Mouse (Mus musculus): ENCODE data around the gene Map3k12. TPM values are rescaled to one million over a fixed set of nuclear protein-coding genes. Genes with fewer than 3 reads are reported as not detected.

The Map3k12 gene
- polyA plus RNA-seq, 1 experiment from 2014 or later: 10.0 TPM

DNA sequence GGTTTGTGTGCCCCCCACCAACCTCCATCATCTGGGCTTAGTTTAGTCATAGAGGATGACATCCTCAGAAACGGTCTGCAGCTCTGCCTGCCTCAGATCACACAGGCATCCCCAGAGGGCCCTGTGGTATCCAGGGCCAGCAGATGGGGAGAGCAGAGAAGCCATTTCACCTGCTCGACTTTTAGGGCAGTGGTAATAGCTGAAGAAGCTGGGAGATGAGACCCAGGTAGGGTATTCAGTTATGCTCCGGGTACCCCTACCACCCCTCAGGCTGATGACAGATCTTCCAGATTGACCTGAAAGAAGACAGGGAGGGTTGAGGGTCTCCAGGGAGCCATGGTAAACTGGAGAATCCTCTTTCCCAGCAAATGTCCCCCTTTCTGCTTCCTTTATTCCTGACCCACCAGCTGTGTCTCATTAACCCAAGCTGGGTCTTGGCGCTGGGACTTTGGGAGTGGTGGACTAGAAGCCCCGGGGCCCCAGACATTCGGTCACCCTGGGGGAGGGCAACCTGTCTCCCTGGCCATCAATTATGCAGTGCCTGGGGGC, 5.5 kb downstream of the Map3k12 start:
- H3K4me1 ChIP-seq (ENCODE audit: control insufficient read depth, insufficient read depth, low read length): peaks cover 37% of the 10 kb centered on the region
- no peaks in the 10 kb centered on the region for H3K27me3 ChIP-seq (ENCODE audit: control insufficient read depth, insufficient read depth, low read length)
- H3K9me3 ChIP-seq (replicated peaks; ENCODE audit: control insufficient read depth, low read length): no peaks in the 10 kb centered on the region
- no peaks in the 10 kb centered on the region for H3K36me3 ChIP-seq (ENCODE audit: control insufficient read depth, insufficient read depth, low read length)
- WGBS (ENCODE audit: insufficient replicate concordance): 21% methylated on average over 6 of the region's 6 CpGs
- peak overlapping the region; percentile 91 for H3K4me2 ChIP-seq
- H3K27ac ChIP-seq (ENCODE audit: low read depth, low read length): peak overlapping the region; percentile 77
- peak overlapping the region; percentile 66; the same call in 1 of the 2 replicates for H3K4me3 ChIP-seq (ENCODE audit: low read depth, low read length)
- H3K9ac ChIP-seq (ENCODE audit: low read depth, low read length): no peak overlapping the region
- no peak for ATAC-seq (replicated peaks; ENCODE audit: insufficient number of reproducible peaks, low FRiP score, low TSS enrichment)

- no peaks in the 10 kb centered on the region for H3K27me3 ChIP-seq (ENCODE audit: control insufficient read depth, insufficient read depth, low read length)
- peak; percentile 95 for ATAC-seq (replicated peaks; ENCODE audit: insufficient number of reproducible peaks, low FRiP score, low TSS enrichment)
- peak overlapping the region; percentile 77 for H3K9ac ChIP-seq (ENCODE audit: low read depth, low read length)
- peaks cover 31% of the 10 kb centered on the region for H3K4me1 ChIP-seq (ENCODE audit: control insufficient read depth, insufficient read depth, low read length)
- no peaks in the 10 kb centered on the region for H3K36me3 ChIP-seq (ENCODE audit: control insufficient read depth, insufficient read depth, low read length)
- 4% methylated on average over 34 of the region's 34 CpGs for WGBS (ENCODE audit: insufficient replicate concordance)
- H3K4me3 ChIP-seq (ENCODE audit: low read depth, low read length): peak overlapping the region; percentile 66
- H3K4me2 ChIP-seq: peak overlapping the region; percentile 91
- H3K9me3 ChIP-seq (replicated peaks; ENCODE audit: control insufficient read depth, low read length): no peaks in the 10 kb centered on the region
- H3K27ac ChIP-seq (ENCODE audit: low read depth, low read length): peak overlapping the region; percentile 77
Measured at GRCm38 (mm10) chr15:102510590-102511284, 6.1 kb downstream of the Map3k12 start.

GRCm38 (mm10) chr15:102510110-102510509, 6.8 kb downstream of the Map3k12 start:
- 7% methylated on average over 9 of the region's 9 CpGs for WGBS (ENCODE audit: insufficient replicate concordance)
- peak; percentile 16; the same call in 1 of the 2 replicates for ATAC-seq (replicated peaks; ENCODE audit: insufficient number of reproducible peaks, low FRiP score, low TSS enrichment)
- Histone ChIP-seq H3K9me3 (replicated peaks; ENCODE audit: control insufficient read depth, low read length) (no peaks in the 10 kb centered on the region), H3K36me3 (ENCODE audit: control insufficient read depth, insufficient read depth, low read length) (no peaks in the 10 kb centered on the region), H3K4me3 (ENCODE audit: low read depth, low read length) (peak overlapping the region; percentile 66), H3K4me1 (ENCODE audit: control insufficient read depth, insufficient read depth, low read length) (peaks cover 30% of the 10 kb centered on the region), H3K27me3 (ENCODE audit: control insufficient read depth, insufficient read depth, low read length) (no peaks in the 10 kb centered on the region), H3K4me2 (peak overlapping the region; percentile 91), H3K9ac (ENCODE audit: low read depth, low read length) (peak overlapping the region; percentile 77), H3K27ac (ENCODE audit: low read depth, low read length) (peak overlapping the region; percentile 77)

GRCm38 (mm10) chr15:102508336-102508735, 8.5 kb downstream of the Map3k12 start:
- Histone ChIP-seq H3K9me3 (replicated peaks; ENCODE audit: control insufficient read depth, low read length) (no peaks in the 10 kb centered on the region), H3K4me1 (ENCODE audit: control insufficient read depth, insufficient read depth, low read length) (peaks cover 30% of the 10 kb centered on the region), H3K36me3 (ENCODE audit: control insufficient read depth, insufficient read depth, low read length) (peaks cover 12% of the 10 kb centered on the region), H3K27me3 (ENCODE audit: control insufficient read depth, insufficient read depth, low read length) (no peaks in the 10 kb centered on the region), H3K4me2 (no peak overlapping the region), H3K4me3 (ENCODE audit: low read depth, low read length) (no peak overlapping the region), H3K9ac (ENCODE audit: low read depth, low read length) (no peak overlapping the region), H3K27ac (ENCODE audit: low read depth, low read length) (no peak overlapping the region)
- 79% methylated on average over 3 of the region's 3 CpGs for WGBS (ENCODE audit: insufficient replicate concordance)
- ATAC-seq (replicated peaks; ENCODE audit: insufficient number of reproducible peaks, low FRiP score, low TSS enrichment): no peak

GRCm38 (mm10) chr15:102507561-102507960, 9.3 kb downstream of the Map3k12 start:
- Histone ChIP-seq H3K36me3 (ENCODE audit: control insufficient read depth, insufficient read depth, low read length) (peaks cover 16% of the 10 kb centered on the region), H3K9me3 (replicated peaks; ENCODE audit: control insufficient read depth, low read length) (no peaks in the 10 kb centered on the region), H3K27me3 (ENCODE audit: control insufficient read depth, insufficient read depth, low read length) (no peaks in the 10 kb centered on the region), H3K4me1 (ENCODE audit: control insufficient read depth, insufficient read depth, low read length) (peaks cover 29% of the 10 kb centered on the region), H3K27ac (ENCODE audit: low read depth, low read length) (no peak overlapping the region), H3K9ac (ENCODE audit: low read depth, low read length) (no peak overlapping the region), H3K4me3 (ENCODE audit: low read depth, low read length) (no peak overlapping the region), H3K4me2 (no peak overlapping the region)
- ATAC-seq (replicated peaks; ENCODE audit: insufficient number of reproducible peaks, low FRiP score, low TSS enrichment): no peak

GRCm38 (mm10) chr15:102506864-102507263, 10.0 kb downstream of the Map3k12 start:
- no peaks in the 10 kb centered on the region for H3K9me3 ChIP-seq (replicated peaks; ENCODE audit: control insufficient read depth, low read length)
- no peaks in the 10 kb centered on the region for H3K27me3 ChIP-seq (ENCODE audit: control insufficient read depth, insufficient read depth, low read length)
- H3K36me3 ChIP-seq (ENCODE audit: control insufficient read depth, insufficient read depth, low read length): peaks cover 19% of the 10 kb centered on the region
- H3K4me1 ChIP-seq (ENCODE audit: control insufficient read depth, insufficient read depth, low read length): peaks cover 22% of the 10 kb centered on the region
- H3K9ac ChIP-seq (ENCODE audit: low read depth, low read length): no peak overlapping the region
- H3K4me3 ChIP-seq (ENCODE audit: low read depth, low read length): no peak overlapping the region
- no peak for ATAC-seq (replicated peaks; ENCODE audit: insufficient number of reproducible peaks, low FRiP score, low TSS enrichment)
- no peak overlapping the region for H3K27ac ChIP-seq (ENCODE audit: low read depth, low read length)
- no peak overlapping the region for H3K4me2 ChIP-seq
- 100% methylated on average over 1 of the region's 1 CpGs for WGBS (ENCODE audit: insufficient replicate concordance)

DNA sequence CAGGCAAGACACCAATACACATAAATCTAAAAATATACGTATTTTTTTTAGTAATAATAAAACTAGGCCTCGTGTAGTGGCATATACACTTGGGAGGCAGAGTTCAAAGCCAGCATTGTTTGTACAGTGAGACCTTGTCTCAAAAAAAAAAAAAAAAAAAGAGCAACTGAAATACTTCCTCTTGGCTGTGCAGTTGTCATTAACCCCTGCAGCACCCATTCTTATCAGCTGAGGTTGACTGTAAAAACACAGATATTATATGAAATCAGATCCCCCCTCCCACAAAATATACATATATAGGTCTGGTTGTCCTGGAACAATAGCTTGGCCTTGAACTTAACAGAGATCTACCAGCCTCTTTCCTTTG, 10.4 kb downstream of the Map3k12 start:
- ATAC-seq (replicated peaks; ENCODE audit: insufficient number of reproducible peaks, low FRiP score, low TSS enrichment): no peak
- no peak overlapping the region for H3K27ac ChIP-seq (ENCODE audit: low read depth, low read length)
- peaks cover 23% of the 10 kb centered on the region for H3K36me3 ChIP-seq (ENCODE audit: control insufficient read depth, insufficient read depth, low read length)
- H3K4me3 ChIP-seq (ENCODE audit: low read depth, low read length): no peak overlapping the region
- no peaks in the 10 kb centered on the region for H3K27me3 ChIP-seq (ENCODE audit: control insufficient read depth, insufficient read depth, low read length)
- H3K9ac ChIP-seq (ENCODE audit: low read depth, low read length): no peak overlapping the region
- no peaks in the 10 kb centered on the region for H3K9me3 ChIP-seq (replicated peaks; ENCODE audit: control insufficient read depth, low read length)
- peaks cover 18% of the 10 kb centered on the region for H3K4me1 ChIP-seq (ENCODE audit: control insufficient read depth, insufficient read depth, low read length)
- 64% methylated on average over 2 of the region's 2 CpGs for WGBS (ENCODE audit: insufficient replicate concordance)
- H3K4me2 ChIP-seq: no peak overlapping the region

DNA sequence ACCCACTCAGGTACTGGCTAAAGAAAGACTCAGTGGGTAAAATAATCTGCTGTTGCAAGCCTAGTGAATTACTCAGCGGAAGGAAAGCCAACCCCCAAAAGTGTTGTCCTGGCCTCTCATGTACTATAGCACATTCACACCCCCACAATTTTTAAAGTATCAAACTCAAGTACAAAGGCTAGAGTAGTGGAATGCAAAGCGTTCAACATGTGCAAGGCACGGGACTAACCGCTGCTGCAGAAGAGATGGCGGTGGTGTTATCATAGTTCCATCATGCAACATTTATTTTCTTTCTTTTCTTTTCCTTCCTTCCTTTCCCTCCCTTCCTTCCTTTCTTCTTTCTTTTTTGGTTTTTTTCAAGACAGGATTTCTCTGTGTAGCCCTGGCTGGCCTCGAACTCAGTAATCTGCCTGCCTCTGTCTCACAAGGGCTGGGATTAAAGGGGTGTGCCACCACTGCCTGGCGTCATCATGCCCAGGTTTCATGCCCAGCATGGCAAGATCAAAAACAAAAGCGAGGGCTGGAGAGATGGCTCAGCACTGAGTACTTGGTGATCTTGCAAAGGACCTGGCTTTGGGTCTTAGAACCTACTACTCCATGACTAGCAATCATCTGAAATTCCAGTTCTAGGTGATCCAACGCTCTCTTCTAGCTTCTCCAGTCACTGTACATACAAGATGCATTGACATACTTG, 10.9 kb downstream of the Map3k12 start:
- 80% methylated on average over 9 of the region's 9 CpGs for WGBS (ENCODE audit: insufficient replicate concordance)
- peaks cover 28% of the 10 kb centered on the region for H3K36me3 ChIP-seq (ENCODE audit: control insufficient read depth, insufficient read depth, low read length)

More for the DNA sequence above, 10.9 kb downstream of the Map3k12 start:
- no peak overlapping the region for H3K4me3 ChIP-seq (ENCODE audit: low read depth, low read length)
- peaks cover 13% of the 10 kb centered on the region for H3K4me1 ChIP-seq (ENCODE audit: control insufficient read depth, insufficient read depth, low read length)
- no peak overlapping the region for H3K4me2 ChIP-seq
- no peaks in the 10 kb centered on the region for H3K27me3 ChIP-seq (ENCODE audit: control insufficient read depth, insufficient read depth, low read length)
- H3K9ac ChIP-seq (ENCODE audit: low read depth, low read length): no peak overlapping the region
- H3K9me3 ChIP-seq (replicated peaks; ENCODE audit: control insufficient read depth, low read length): no peaks in the 10 kb centered on the region
- no peak for ATAC-seq (replicated peaks; ENCODE audit: insufficient number of reproducible peaks, low FRiP score, low TSS enrichment)
- no peak overlapping the region for H3K27ac ChIP-seq (ENCODE audit: low read depth, low read length)
